Mouse (Mus musculus): Measurements from ENCODE around the gene 4930474N05Rik.

DNA sequence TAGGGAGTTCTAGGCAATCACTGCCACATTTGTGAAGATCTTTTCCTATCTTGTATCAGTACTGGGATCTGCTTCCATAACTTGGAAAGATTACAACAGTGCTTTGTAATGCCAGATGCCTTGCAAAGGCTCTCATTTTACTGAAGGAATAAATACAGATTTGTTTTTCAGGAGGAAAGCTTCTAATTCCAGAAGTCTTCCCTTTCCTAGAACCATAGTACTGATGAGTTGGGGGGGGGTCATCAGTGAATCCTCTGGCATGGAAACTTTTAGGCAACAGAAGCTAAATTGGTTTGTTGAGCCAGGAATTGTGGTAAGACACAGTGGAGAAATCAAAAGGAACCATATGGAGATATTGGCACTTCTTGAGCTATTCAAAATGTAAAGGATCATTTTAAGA, 19.8 kb downstream of the 4930474N05Rik start:
- TF ChIP-seq CTCF (conservative IDR thresholded peaks at IDR 0.05; ENCODE audit: low read length), result no peak
- no peak for TF ChIP-seq POU5F1 (IDR thresholded peaks at IDR 0.05; ENCODE audit: borderline replicate concordance, low read length)

All from E14TG2a.4 (cell line).